Mouse (Mus musculus): ENCODE data around the gene Olfr312. TPM values are rescaled to one million over a fixed set of nuclear protein-coding genes. Genes with fewer than 3 reads are reported as not detected.
"Not testable (repeated sequence)": the region's sequence is repeated elsewhere in the genome, so short reads cannot be mapped to it uniquely, and the experiment has no call there.

The Olfr312 gene
- total and polyA plus RNA-seq, 2 experiments from 2014 or later = 0.05 TPM; not detected in 1

DNA sequence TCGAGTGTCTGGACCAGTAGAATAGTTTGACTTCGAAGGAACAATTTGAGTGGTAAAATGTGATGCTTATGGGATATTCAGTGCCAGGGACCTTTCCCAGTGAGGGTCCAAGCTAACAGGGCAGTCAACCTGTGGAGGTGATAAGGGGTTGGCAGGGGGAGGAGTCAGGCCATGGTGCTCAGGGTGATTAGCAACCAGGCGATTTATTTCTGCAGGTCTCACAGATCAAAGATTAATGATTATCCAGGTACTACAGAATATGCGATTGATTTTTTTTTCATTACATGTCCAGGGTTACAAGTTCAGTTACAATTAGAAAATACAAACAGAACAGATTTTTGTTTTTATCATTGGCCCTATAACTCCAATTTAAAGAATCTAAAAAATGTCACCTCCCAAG lies 25.2 kb upstream of the Olfr312 start:
- H3K27ac ChIP-seq (ENCODE audit: low read depth) = no peak overlapping the region
- no peaks in the 10 kb centered on the region for H3K4me1 ChIP-seq (ENCODE audit: control insufficient read depth, insufficient read depth)
- no peak for TF ChIP-seq EP300 (IDR thresholded peaks at IDR 0.05; ENCODE audit: low read depth)
- no peak for TF ChIP-seq CTCF (IDR thresholded peaks at IDR 0.05; ENCODE audit: low read depth)
- no peak for ATAC-seq (ENCODE audit: insufficient read depth, low read depth)
- DNase-seq (ENCODE audit: low spot score) = no peak
- no peak overlapping the region for H3K4me2 ChIP-seq (ENCODE audit: low read depth, low read length)
- H3K9me3 ChIP-seq (replicated peaks; ENCODE audit: control insufficient read depth, low read length) = no peaks in the 10 kb centered on the region
- no peaks in the 10 kb centered on the region for H3K36me3 ChIP-seq (replicated peaks; ENCODE audit: control insufficient read depth, insufficient read depth, low read length)
- WGBS = 76% methylated on average over 4 of the region's 4 CpGs
- H3K27me3 ChIP-seq (ENCODE audit: control insufficient read depth, insufficient read depth, low read length) = no peaks in the 10 kb centered on the region
- no peak overlapping the region for H3K9ac ChIP-seq (replicated peaks; ENCODE audit: low read depth, low read length)
- no peak overlapping the region for H3K4me3 ChIP-seq (ENCODE audit: low read depth, low read length)

DNA sequence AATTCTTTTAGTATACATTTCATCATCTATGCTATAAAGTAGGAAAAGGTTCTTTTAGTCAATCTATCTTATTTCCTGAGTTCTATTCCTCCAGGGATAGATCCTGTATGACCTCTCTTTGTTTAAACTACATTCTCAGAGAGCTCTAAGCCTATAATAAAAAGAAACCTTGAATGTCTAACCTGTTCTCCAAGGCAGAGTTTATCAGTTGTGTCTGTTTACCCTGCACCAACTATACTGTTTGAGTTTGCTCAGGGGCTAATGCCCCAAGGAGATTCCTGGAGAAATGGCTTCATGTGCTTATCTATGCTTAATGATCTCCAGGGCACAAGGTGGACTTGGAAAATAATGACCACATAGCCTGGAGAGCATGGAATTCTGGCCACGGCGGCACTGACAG lies 24.6 kb upstream of the Olfr312 start:
- ATAC-seq (ENCODE audit: insufficient read depth, low read depth) (no peak), DNase-seq (ENCODE audit: low spot score) (no peak)
- no peak for TF ChIP-seq EP300 (IDR thresholded peaks at IDR 0.05; ENCODE audit: low read depth)
- TF ChIP-seq CTCF (IDR thresholded peaks at IDR 0.05; ENCODE audit: low read depth) = no peak
- H3K4me1 ChIP-seq (ENCODE audit: control insufficient read depth, insufficient read depth) = no peaks in the 10 kb centered on the region
- no peaks in the 10 kb centered on the region for H3K36me3 ChIP-seq (replicated peaks; ENCODE audit: control insufficient read depth, insufficient read depth, low read length)
- no peaks in the 10 kb centered on the region for H3K9me3 ChIP-seq (replicated peaks; ENCODE audit: control insufficient read depth, low read length)
- WGBS = 59% methylated on average over 2 of the region's 2 CpGs
- H3K9ac ChIP-seq (replicated peaks; ENCODE audit: low read depth, low read length) = no peak overlapping the region
- no peak overlapping the region for H3K4me2 ChIP-seq (ENCODE audit: low read depth, low read length)
- H3K27ac ChIP-seq (ENCODE audit: low read depth) = no peak overlapping the region
- no peak overlapping the region for H3K4me3 ChIP-seq (ENCODE audit: low read depth, low read length)
- no peaks in the 10 kb centered on the region for H3K27me3 ChIP-seq (ENCODE audit: control insufficient read depth, insufficient read depth, low read length)

DNA sequence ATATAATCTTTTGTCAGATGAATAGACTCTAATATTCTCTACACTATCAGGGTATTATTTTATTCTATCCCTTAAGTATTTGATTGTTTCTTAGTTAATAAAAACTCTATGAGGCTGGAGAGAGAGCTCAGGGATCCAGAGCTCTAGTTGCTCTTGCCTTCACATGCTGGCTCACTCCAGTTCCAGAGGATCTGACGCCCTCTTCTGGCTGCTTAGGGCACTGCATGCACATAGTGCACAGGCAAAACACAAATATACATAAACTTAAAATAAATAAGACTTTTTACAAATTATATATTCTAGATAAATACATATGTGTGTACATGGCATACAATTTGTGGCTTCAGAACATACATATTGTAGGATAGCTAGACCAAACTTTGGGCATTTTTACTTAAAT lies 17.0 kb upstream of the Olfr312 start:
- H3K4me1 ChIP-seq (ENCODE audit: control insufficient read depth, insufficient read depth) = no peaks in the 10 kb centered on the region
- H3K36me3 ChIP-seq (replicated peaks; ENCODE audit: control insufficient read depth, insufficient read depth, low read length) = no peaks in the 10 kb centered on the region
- ATAC-seq (ENCODE audit: insufficient read depth, low read depth) (no peak), DNase-seq (ENCODE audit: low spot score) (no peak)
- no peaks in the 10 kb centered on the region for H3K27me3 ChIP-seq (ENCODE audit: control insufficient read depth, insufficient read depth, low read length)
- H3K4me3 ChIP-seq (ENCODE audit: low read depth, low read length) = no peak overlapping the region
- WGBS = 3% methylated on average over 1 of the region's 1 CpGs
- no peak overlapping the region for H3K9ac ChIP-seq (replicated peaks; ENCODE audit: low read depth, low read length)
- no peak overlapping the region for H3K27ac ChIP-seq (ENCODE audit: low read depth)
- TF ChIP-seq CTCF (IDR thresholded peaks at IDR 0.05; ENCODE audit: low read depth) (peak; percentile 20; the same call in 1 of the 2 replicates), EP300 (IDR thresholded peaks at IDR 0.05; ENCODE audit: low read depth) (no peak)
- no peak overlapping the region for H3K4me2 ChIP-seq (ENCODE audit: low read depth, low read length)
- no peaks in the 10 kb centered on the region for H3K9me3 ChIP-seq (replicated peaks; ENCODE audit: control insufficient read depth, low read length)

DNA sequence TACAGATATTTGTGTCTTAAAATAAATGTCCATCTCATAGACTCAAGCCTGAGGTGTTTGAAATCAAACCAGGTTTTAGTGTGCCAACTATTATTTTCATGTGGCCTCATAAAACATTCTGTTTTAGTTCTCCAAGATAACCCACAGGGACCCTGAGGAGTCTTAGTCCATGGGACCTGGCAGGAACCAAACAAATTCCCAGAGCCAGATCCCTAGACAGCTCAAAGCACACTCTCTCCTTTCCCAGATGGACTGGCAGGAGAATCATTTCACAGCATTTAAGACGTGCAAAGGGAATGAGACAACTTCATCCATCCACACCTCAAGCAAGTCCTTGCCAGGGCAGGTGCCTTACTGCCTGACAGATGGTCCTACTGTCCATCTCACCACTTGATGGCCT lies 14.3 kb upstream of the Olfr312 start, which contains the start of gene Olfr313:
Olfr313 (plus strand) TSS at position 301 of the 400 bp plus-strand sequence.
- H3K4me3 ChIP-seq (ENCODE audit: low read depth, low read length); H3K4me1 ChIP-seq (ENCODE audit: control insufficient read depth, insufficient read depth); H3K27me3 ChIP-seq (ENCODE audit: control insufficient read depth, insufficient read depth, low read length); H3K9me3 ChIP-seq (replicated peaks; ENCODE audit: control insufficient read depth, low read length); DNase-seq (ENCODE audit: low spot score); H3K9ac ChIP-seq (replicated peaks; ENCODE audit: low read depth, low read length); H3K36me3 ChIP-seq (replicated peaks; ENCODE audit: control insufficient read depth, insufficient read depth, low read length); H3K27ac ChIP-seq (ENCODE audit: low read depth); ATAC-seq (ENCODE audit: insufficient read depth, low read depth); H3K4me2 ChIP-seq (ENCODE audit: low read depth, low read length): not testable (repeated sequence)
- 54% methylated on average over 1 of the region's 1 CpGs for WGBS

DNA sequence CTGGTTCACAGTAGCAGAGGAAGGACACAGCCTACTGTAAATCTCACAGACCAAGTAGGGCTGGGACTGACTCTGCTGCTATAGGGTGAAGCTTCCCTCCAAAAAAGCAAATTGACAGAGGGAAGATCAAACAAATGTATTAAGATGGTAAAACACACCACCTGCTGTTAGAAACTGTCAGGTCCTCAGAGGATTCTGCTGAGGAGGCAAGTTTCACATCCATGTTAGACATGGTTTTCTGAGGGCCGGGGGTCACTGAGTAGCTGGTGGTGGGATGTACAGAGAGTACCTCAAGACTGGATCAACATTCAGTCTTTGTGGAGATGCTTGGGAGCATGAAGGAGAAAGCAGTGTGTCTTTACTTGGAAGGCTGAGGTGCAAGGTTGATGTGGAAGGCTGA lies 13.4 kb upstream of the Olfr312 start:
- 62% methylated on average over 1 of the region's 1 CpGs for WGBS
- ATAC-seq (ENCODE audit: insufficient read depth, low read depth) = no peak

DNA sequence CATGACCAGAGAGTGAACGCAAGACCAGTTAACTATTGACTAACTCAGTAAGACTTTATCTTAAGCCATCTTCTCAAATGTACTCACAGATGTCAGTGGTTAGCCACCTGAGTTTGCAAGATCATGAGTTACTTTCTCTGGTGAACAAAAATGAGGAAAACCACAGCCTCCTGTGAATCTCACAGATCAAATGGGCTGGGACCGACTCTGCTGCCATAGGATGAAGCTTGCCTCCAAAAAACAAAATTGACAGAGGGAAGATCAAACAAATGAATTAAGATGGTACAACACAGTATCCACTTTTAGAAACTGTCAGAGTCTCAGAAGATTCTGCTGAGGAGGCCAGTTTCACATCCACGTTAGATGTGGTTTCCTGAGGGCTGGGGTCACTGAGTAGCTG lies 727 bp downstream of the Olfr312 start:
- Histone ChIP-seq H3K9me3 (replicated peaks; ENCODE audit: control insufficient read depth, low read length) (no peaks in the 10 kb centered on the region), H3K9ac (replicated peaks; ENCODE audit: low read depth, low read length) (no peak overlapping the region), H3K4me3 (ENCODE audit: low read depth, low read length) (no peak overlapping the region), H3K27ac (ENCODE audit: low read depth) (no peak overlapping the region), H3K4me2 (ENCODE audit: low read depth, low read length) (no peak overlapping the region), H3K27me3 (ENCODE audit: control insufficient read depth, insufficient read depth, low read length) (no peaks in the 10 kb centered on the region), H3K4me1 (ENCODE audit: control insufficient read depth, insufficient read depth) (no peaks in the 10 kb centered on the region), H3K36me3 (replicated peaks; ENCODE audit: control insufficient read depth, insufficient read depth, low read length) (no peaks in the 10 kb centered on the region)
- 64% methylated on average over 3 of the region's 3 CpGs for WGBS
- no peak for ATAC-seq (ENCODE audit: insufficient read depth, low read depth)
- no peak for DNase-seq (ENCODE audit: low spot score)
- TF ChIP-seq CTCF (IDR thresholded peaks at IDR 0.05; ENCODE audit: low read depth) (no peak), EP300 (IDR thresholded peaks at IDR 0.05; ENCODE audit: low read depth) (no peak)

More for the DNA sequence above, 13.4 kb upstream of the Olfr312 start:
- no peak overlapping the region for H3K27ac ChIP-seq (ENCODE audit: low read depth)
- H3K4me3 ChIP-seq (ENCODE audit: low read depth, low read length) = no peak overlapping the region
- no peak overlapping the region for H3K9ac ChIP-seq (replicated peaks; ENCODE audit: low read depth, low read length)
- H3K36me3 ChIP-seq (replicated peaks; ENCODE audit: control insufficient read depth, insufficient read depth, low read length) = no peaks in the 10 kb centered on the region
- no peak overlapping the region for H3K4me2 ChIP-seq (ENCODE audit: low read depth, low read length)
- no peaks in the 10 kb centered on the region for H3K9me3 ChIP-seq (replicated peaks; ENCODE audit: control insufficient read depth, low read length)
- no peaks in the 10 kb centered on the region for H3K4me1 ChIP-seq (ENCODE audit: control insufficient read depth, insufficient read depth)
- H3K27me3 ChIP-seq (ENCODE audit: control insufficient read depth, insufficient read depth, low read length) = no peaks in the 10 kb centered on the region
- TF ChIP-seq EP300 (IDR thresholded peaks at IDR 0.05; ENCODE audit: low read depth) = no peak
- TF ChIP-seq CTCF (IDR thresholded peaks at IDR 0.05; ENCODE audit: low read depth) = no peak
- no peak for DNase-seq (ENCODE audit: low spot score)

DNA sequence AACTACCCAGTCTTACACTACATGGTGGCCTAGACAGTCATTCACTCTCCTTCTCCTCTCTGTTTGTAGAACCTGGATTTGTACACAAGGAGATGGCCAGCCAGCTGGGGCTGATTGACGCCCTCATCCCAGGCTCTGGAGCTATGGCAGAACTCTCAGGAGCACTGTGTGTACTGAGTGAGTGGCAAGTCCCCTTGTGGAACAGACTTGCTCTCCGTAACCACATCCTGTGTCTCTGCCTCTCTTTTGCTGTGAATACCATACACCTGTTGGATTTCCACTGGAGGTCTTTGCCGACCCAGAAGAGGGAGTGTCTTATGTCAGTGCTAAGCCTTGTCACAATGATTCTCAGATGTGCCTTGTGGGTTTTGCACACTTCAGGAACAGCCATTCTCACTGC lies 3.5 kb downstream of the Olfr312 start:
- H3K4me2 ChIP-seq (ENCODE audit: low read depth, low read length); ATAC-seq (ENCODE audit: insufficient read depth, low read depth); H3K9ac ChIP-seq (replicated peaks; ENCODE audit: low read depth, low read length); H3K4me3 ChIP-seq (ENCODE audit: low read depth, low read length); H3K27ac ChIP-seq (ENCODE audit: low read depth); H3K27me3 ChIP-seq (ENCODE audit: control insufficient read depth, insufficient read depth, low read length); H3K4me1 ChIP-seq (ENCODE audit: control insufficient read depth, insufficient read depth); H3K36me3 ChIP-seq (replicated peaks; ENCODE audit: control insufficient read depth, insufficient read depth, low read length); DNase-seq (ENCODE audit: low spot score); H3K9me3 ChIP-seq (replicated peaks; ENCODE audit: control insufficient read depth, low read length): not testable (repeated sequence)
- WGBS = 82% methylated on average over 3 of the region's 3 CpGs

DNA sequence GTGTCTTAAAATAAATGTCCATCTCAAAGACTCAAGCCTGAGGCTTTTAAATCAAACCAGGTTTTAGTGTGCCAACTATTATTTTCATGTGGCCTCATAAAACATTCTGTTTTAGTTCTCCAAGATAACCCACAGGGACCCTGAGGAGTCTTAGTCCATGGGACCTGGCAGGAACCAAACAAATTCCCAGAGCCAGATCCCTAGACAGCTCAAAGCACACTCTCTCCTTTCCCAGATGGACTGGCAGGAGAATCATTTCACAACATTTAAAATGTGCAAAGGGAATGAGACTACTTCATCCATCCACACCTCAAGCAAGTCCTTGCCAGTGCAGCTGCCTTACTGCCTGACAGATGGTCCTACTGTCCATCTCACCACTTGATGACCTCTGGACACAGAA lies 9.9 kb downstream of the Olfr312 start, which contains the start of gene Olfr311:
Olfr311 (plus strand) TSS at position 301 of the 400 bp plus-strand sequence.
- not testable (repeated sequence) for H3K27me3 ChIP-seq (ENCODE audit: control insufficient read depth, insufficient read depth, low read length); H3K4me3 ChIP-seq (ENCODE audit: low read depth, low read length); H3K9me3 ChIP-seq (replicated peaks; ENCODE audit: control insufficient read depth, low read length); H3K9ac ChIP-seq (replicated peaks; ENCODE audit: low read depth, low read length); H3K4me2 ChIP-seq (ENCODE audit: low read depth, low read length); DNase-seq (ENCODE audit: low spot score); H3K4me1 ChIP-seq (ENCODE audit: control insufficient read depth, insufficient read depth); H3K36me3 ChIP-seq (replicated peaks; ENCODE audit: control insufficient read depth, insufficient read depth, low read length); H3K27ac ChIP-seq (ENCODE audit: low read depth); ATAC-seq (ENCODE audit: insufficient read depth, low read depth)

Measured in heart, postnatal 0 days (tissue).